Mouse (Mus musculus): Measurements from ENCODE around the gene Ppp1r21. TPM values are rescaled to one million over a fixed set of nuclear protein-coding genes. Genes with fewer than 3 reads are reported as not detected.
A peak's percentile ranks its signal among the peaks of the same experiment; 100 is the strongest.

Gene Ppp1r21
- total and polyA plus RNA-seq, 3 experiments = 21.5 to 30.4 (median 27.7) TPM

DNA sequence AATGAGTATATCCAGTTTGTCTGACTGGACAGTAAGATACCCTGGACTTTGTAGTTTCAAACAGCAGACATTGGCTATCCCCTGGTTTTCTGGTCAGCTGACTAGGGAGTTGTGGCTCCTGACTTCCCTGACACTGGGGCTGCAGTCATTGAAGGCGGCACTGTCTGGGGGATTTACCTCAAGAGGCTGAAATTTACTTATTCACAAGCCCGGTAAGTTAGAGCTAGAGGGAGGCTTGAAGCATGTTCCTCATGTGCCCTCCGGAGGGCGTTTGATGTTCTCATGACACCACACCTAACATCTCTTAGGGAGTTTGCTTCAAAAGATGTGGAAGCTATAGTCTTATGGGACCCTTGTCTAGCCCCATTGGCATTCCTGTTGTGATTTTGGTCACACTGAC is 26.8 kb downstream of the Ppp1r21 start:
- no peaks in the 10 kb centered on the region for H3K27me3 ChIP-seq (replicated peaks)
- no peak overlapping the region for H3K4me2 ChIP-seq (ENCODE audit: insufficient read depth, low read depth, poor library complexity, severe bottlenecking)
- H3K27ac ChIP-seq (ENCODE audit: insufficient read depth, low read depth) = no peak overlapping the region
- dilution Hi-C loops (cut with MboI; ENCODE audit: extremely low pct_ligation_motif_present, extremely low pct_unique_long_range_greater_than_20kb, low sequenced_read_pairs) = no loop called here
- H3K4me3 ChIP-seq (replicated peaks in 1 of 3; ENCODE audit: low read depth in 2 of 3, low read length in 2 of 3, poor library complexity in 1 of 3) = no peak overlapping the region
- H3K9me3 ChIP-seq (replicated peaks; ENCODE audit: low read length) = no peaks in the 10 kb centered on the region
- in situ Hi-C loops (cut with MboI; ENCODE audit: low pct_ligation_motif_present, low pct_unique_long_range_greater_than_20kb, low sequenced_read_pairs) = no loop called here
- H3K79me2 ChIP-seq (replicated peaks; ENCODE audit: control insufficient read depth, extremely low read depth, insufficient read depth, poor library complexity, severe bottlenecking) = no peaks in the 10 kb centered on the region
- peaks cover 28 to 62% of the 10 kb centered on the region in 2 experiments for H3K36me3 ChIP-seq (replicated peaks in 1 of 2; ENCODE audit: control insufficient read depth in 1 of 2, insufficient read depth in 1 of 2, low read length in 1 of 2)
- TF ChIP-seq MAZ (IDR thresholded peaks at IDR 0.05; ENCODE audit: low read depth, low read length) (no peak), USF2 (conservative IDR thresholded peaks at IDR 0.05; ENCODE audit: low read depth, low read length) (peak; percentile 31), MAX (IDR thresholded peaks at IDR 0.05; ENCODE audit: low read length) (no peak), NELFE (IDR thresholded peaks at IDR 0.05; ENCODE audit: low read depth, low read length) (no peak), ELF1 (IDR thresholded peaks at IDR 0.05; ENCODE audit: low read depth, low read length) (peak; percentile 57), UBTF (IDR thresholded peaks at IDR 0.05; ENCODE audit: low read depth, low read length) (no peak), ZMIZ1 (IDR thresholded peaks at IDR 0.05; ENCODE audit: low read depth, low read length) (no peak), GABPA (IDR thresholded peaks at IDR 0.05; ENCODE audit: insufficient replicate concordance, low read depth, low read length) (no peak), SMC3 (IDR thresholded peaks at IDR 0.05; ENCODE audit: low read depth, low read length) (peak; percentile 44), ZKSCAN1 (IDR thresholded peaks at IDR 0.05; ENCODE audit: borderline replicate concordance, low read depth, low read length) (no peak), NRF1 (IDR thresholded peaks at IDR 0.05; ENCODE audit: low read depth, low read length) (no peak), MYC (IDR thresholded peaks at IDR 0.05; ENCODE audit: low read depth, low read length) (no peak), ETS1 (conservative IDR thresholded peaks at IDR 0.05; ENCODE audit: low read depth, low read length) (0 out of 2 replicates have a peak, but pooled peaks have one; percentile 23), TBP (conservative IDR thresholded peaks at IDR 0.05; ENCODE audit: low read depth, low read length) (no peak), ZC3H11A (IDR thresholded peaks at IDR 0.05; ENCODE audit: low read depth, low read length) (no peak), RCOR1 (conservative IDR thresholded peaks at IDR 0.05; ENCODE audit: low read depth, low read length) (no peak), HCFC1 (IDR thresholded peaks at IDR 0.05; ENCODE audit: low read depth, low read length) (no peak), E2F4 (IDR thresholded peaks at IDR 0.05; ENCODE audit: insufficient replicate concordance, low read depth, low read length) (no peak), CHD2 (IDR thresholded peaks at IDR 0.05; ENCODE audit: low read length) (no peak), BHLHE40 (IDR thresholded peaks at IDR 0.05; ENCODE audit: low read depth, low read length) (peak; percentile 62), POLR2A (IDR thresholded peaks at IDR 0.05; ENCODE audit: low read depth, low read length) (no peak), KAT2A (IDR thresholded peaks at IDR 0.05; ENCODE audit: insufficient replicate concordance, low read length) (no peak), MEF2A (IDR thresholded peaks at IDR 0.05; ENCODE audit: borderline replicate concordance, low read depth, low read length) (no peak), JUND (conservative IDR thresholded peaks at IDR 0.05; ENCODE audit: low read depth, low read length) (no peak), RAD21 (IDR thresholded peaks at IDR 0.05; ENCODE audit: low read depth, low read length) (peak; percentile 40), ZNF384 (IDR thresholded peaks at IDR 0.05; ENCODE audit: low read depth, low read length) (no peak), CTCF (conservative IDR thresholded peaks at IDR 0.05 in 1 of 2, IDR thresholded peaks at IDR 0.05 in 1 of 2; ENCODE audit: low read depth in 2 of 2, low read length in 2 of 2) (peak; percentile 24 to 63; a peak in 3 of 4 replicates), JUN (IDR thresholded peaks at IDR 0.05; ENCODE audit: insufficient read depth, low read depth, low read length) (no peak), POLR2AphosphoS2 (IDR thresholded peaks at IDR 0.05; ENCODE audit: low read depth, low read length) (no peak), MAFK (IDR thresholded peaks at IDR 0.05; ENCODE audit: insufficient replicate concordance, low read length) (no peak), EP300 (IDR thresholded peaks at IDR 0.05; ENCODE audit: low read length) (no peak), USF1 (IDR thresholded peaks at IDR 0.05; ENCODE audit: low read depth, low read length) (peak; percentile 48), TCF12 (IDR thresholded peaks at IDR 0.05; ENCODE audit: low read depth, low read length) (no peak), MXI1 (IDR thresholded peaks at IDR 0.05; ENCODE audit: low read depth, low read length) (no peak), IRF4 (IDR thresholded peaks at IDR 0.05; ENCODE audit: low read depth, low read length) (no peak), SIN3A (IDR thresholded peaks at IDR 0.05; ENCODE audit: low read length) (no peak), PAX5 (IDR thresholded peaks at IDR 0.05; ENCODE audit: low read length) (no peak), CHD1 (IDR thresholded peaks at IDR 0.05; ENCODE audit: low read depth, low read length) (no peak)
- peaks cover 30 to 61% of the 10 kb centered on the region in 2 experiments for H3K4me1 ChIP-seq (ENCODE audit: control insufficient read depth in 1 of 2, insufficient read depth in 2 of 2)
- H3K9ac ChIP-seq (ENCODE audit: insufficient read depth, low read depth) = no peak overlapping the region
- DNase-seq (ENCODE audit: extremely low read depth) = peak; percentile 87

All from CH12.LX (cell line).